Mouse (Mus musculus): ENCODE results near the gene Snip1. TPM values are rescaled to one million over a fixed set of nuclear protein-coding genes. Genes with fewer than 3 reads are reported as not detected.
A peak's percentile ranks its signal among the peaks of the same experiment; 100 is the strongest.

The Snip1 gene
- total RNA-seq (2021): 10 to 100 TPM; 16.2 to 16.5 TPM

- peak; percentile 92 to 94 for DNase-seq
Observed at GRCm38 (mm10) chr4:125066490-125067370, at the start of gene Snip1. Gene Snip1 (plus strand): TSS chr4:125066672.

GRCm38 (mm10) chr4:125017431-125017830 lies 49.0 kb upstream of the Snip1 start:
- DNase-seq: no peak

DNA sequence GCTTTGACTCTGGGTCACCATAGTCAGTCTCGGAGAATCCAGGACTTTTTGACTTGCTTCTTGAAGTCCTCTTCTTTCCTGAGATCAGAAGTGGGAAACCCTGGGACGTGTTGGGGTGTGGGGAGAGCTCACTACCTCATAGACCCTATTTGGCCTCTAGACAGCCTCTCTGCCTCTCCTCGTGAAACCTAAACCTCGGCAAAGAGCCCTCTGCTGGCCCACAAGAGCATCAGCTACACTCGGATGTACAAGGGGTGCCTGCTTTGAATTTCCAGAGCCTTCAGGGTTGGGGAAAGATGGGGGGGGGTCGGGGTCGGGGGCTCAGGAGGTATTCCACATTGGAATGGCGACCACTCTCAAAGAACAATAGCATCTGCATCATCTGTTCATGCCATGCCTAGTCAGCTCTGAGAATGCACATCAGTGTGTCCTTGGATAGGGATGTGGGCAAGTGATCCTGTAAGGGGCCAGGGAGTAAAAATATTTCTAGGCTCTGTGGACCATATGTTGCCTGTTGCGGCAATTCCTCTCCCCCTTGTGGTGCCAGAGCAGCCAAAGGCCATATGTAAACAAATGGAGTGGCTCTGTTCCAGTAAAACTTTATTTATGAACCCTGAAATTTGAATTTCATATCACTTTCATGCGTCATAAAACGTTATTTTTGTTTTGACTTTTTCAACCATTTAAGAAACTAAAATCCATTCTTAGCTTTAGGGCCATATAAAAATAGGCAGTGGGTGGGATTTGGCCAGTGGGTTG lies 45.5 kb upstream of the Snip1 start:
- DNase-seq: no peak

DNA sequence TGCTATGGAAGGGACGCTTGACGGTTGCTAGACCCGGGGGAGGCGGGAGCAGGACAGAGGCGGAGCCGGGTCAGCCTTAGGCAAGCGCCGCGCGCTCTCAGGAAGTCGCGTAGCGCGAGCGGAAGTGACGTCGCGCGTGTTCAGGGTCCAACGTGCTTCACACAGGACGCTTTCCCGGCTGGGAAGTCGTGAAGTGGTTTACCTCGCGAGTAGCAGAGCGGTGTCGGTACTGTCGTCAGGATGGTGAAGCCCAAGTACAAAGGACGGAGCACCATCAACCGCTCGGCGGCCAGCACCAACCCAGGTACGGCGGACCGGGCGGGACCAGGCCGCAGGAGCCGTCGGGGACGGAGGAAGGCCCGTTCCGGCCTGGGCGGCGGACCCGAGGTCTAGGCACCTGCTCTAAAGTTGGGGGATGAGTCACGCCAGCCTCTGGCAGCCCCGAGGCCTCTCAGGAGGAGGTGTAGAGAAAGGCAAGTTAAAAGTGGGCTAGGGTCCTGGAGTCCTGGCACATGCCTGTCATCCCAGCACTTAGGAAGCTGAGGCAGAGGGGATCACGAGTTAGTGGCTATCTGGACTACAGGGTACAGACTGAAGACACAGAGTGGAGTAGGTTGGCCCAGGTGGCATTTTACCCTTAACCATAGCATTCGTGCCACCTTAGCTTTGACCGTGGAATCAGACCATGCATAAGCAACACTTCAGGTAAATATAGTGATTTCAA lies 36.4 kb upstream of the Snip1 start:
- peak; percentile 88 to 90 for DNase-seq

- DNase-seq: no peak
Observed at GRCm38 (mm10) chr4:125034341-125034740, 32.1 kb upstream of the Snip1 start.

DNA sequence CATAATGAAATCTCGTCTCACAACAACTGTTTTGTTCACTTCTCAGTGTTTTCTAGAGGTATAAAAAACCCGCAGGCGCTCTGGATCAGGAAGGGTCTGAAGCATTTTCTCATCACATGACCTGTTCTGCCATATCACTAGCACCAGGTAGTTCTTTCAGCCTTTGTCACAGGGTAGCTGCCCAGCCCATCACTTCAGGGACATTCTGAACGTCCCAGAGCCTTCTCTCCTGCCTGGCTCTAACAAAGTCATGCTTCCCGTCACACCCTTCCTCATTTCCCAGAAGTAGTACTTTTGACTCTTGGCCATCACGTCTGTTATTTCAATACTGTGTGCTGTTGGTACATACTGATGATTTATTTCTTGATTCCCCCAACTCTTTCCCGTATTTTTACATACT lies 22.0 kb upstream of the Snip1 start:
- no peak for DNase-seq

- DNase-seq: no peak
Observed at GRCm38 (mm10) chr4:125055385-125055784, 11.1 kb upstream of the Snip1 start.

- DNase-seq: no peak
Observed at GRCm38 (mm10) chr4:125056476-125056875, 10.0 kb upstream of the Snip1 start.

DNA sequence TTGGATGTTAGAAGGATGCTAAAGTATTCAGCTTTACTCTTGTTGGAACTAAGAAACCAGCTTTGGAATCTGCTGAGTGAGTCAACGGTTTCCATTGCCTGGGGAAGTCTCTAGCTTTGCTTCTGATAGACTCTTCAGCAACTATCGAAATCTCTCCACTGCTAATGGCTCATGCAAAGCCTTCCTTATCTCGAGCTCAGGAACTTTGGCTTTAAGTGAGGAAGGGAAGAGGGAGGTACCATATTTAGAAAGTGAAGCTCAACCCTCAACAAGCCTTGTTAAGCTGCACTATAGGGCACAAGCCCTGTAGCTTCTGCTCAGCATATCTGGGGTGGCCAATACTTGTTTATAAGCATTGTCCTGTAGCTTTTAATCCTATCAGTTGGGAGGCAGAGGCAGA lies 9.2 kb upstream of the Snip1 start:
- DNase-seq: no peak

- no peak for DNase-seq
Observed at GRCm38 (mm10) chr4:125058033-125058432, 8.4 kb upstream of the Snip1 start.

DNA sequence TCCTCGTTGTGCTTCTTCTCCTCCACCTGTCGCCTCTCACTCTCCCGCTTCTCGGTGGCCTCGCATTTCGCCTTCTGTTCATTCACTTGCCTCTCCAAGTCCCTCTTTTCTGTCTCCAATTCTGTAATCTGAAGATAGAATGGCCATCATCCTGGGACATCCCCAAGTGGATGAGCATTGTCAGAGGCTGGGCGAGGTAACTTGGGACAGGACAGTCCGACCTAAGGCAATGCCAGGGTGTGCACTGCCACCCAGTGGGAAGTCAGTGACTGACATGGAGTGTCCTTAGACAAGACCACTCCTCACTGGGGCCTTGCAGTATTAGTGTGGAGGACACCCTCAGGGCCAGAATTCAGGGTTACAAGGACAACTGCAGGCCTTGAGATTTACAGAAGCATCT lies 7.4 kb upstream of the Snip1 start:
- DNase-seq: peak; percentile 48 to 58

- no peak for DNase-seq
Observed at GRCm38 (mm10) chr4:125063829-125064228, 2.6 kb upstream of the Snip1 start.

- DNase-seq: peak in 1 of 2 experiments; percentile 35
Observed at GRCm38 (mm10) chr4:125065517-125066307, 760 bp upstream of the Snip1 start, which contains the start of gene Dnali1. Gene Dnali1 (minus strand): TSS chr4:125065703.

DNA sequence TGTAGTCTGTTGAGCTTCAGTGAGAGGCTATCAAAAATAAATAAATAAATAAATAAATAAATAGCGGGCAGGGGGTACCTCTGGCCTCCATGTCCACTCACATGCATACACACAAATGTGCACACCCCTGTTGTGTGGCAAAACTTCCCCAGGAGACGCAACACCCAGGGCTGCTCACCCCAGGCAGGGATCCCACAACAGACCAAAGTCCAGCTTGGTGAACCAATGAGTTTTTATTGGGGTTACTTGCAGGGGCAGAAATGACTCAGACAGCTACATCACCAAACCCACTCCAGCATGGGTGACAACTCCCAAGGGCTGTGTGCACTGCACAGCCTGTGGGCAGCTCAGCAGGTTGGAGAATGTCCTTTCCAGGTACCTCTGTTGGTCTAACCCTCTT lies 11.2 kb downstream of the Snip1 start:
- no peak for DNase-seq

GRCm38 (mm10) chr4:125078698-125079097 lies 12.2 kb downstream of the Snip1 start:
- DNase-seq: no peak

- DNase-seq: peak; percentile 90 to 93
Observed at GRCm38 (mm10) chr4:125084403-125085345, 18.2 kb downstream of the Snip1 start, which contains the start of gene Meaf6. Gene Meaf6 (plus strand): TSS chr4:125085134.

DNA sequence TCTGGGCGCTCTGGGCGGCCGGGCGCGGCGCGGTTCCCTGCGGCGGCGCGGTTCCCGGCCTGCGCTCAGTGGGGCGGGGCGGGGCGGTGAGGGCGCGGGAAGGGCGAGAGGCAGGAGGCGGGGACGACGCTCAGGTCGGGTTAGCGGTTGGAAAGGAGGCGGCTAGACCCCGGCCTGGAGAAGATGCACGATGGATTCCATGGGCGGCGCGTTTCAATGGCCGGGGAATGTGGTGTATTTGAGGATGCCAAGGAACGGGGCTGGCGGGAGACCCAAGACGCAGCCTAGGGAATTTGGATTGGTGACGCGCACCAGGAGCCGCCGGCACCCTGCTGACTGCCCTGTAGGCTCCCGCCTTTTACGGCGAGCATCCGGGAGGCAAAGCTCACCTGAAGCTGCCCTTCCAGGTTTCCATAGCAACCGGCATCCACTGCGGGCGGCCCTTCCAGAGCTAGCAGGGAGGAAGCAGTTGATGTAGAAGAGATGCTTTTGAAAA lies 18.9 kb downstream of the Snip1 start:
- peak in 1 of 2 experiments; percentile 61 for DNase-seq

DNA sequence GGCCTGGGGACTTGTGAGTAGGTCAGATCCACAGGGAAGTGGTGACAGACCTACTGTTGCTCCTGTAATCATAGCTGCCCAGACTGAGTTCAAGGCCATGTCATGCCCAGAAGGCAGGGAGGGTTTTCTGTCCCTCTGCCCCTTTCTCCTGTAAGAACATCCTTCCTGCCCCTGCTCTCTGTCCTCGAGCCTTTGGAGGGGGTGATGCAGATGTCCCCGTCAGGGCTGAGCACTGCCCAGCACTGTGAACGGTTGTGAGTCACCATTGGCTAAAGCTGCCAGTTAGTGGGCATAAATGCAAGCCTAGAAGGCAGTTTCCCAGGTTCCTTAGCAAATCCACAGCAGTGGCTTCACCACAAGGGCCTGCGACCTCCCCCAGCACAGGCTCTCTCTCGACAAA lies 26.6 kb downstream of the Snip1 start:
- no peak for DNase-seq

GRCm38 (mm10) chr4:125096066-125096465 lies 29.6 kb downstream of the Snip1 start:
- no peak for DNase-seq

DNA sequence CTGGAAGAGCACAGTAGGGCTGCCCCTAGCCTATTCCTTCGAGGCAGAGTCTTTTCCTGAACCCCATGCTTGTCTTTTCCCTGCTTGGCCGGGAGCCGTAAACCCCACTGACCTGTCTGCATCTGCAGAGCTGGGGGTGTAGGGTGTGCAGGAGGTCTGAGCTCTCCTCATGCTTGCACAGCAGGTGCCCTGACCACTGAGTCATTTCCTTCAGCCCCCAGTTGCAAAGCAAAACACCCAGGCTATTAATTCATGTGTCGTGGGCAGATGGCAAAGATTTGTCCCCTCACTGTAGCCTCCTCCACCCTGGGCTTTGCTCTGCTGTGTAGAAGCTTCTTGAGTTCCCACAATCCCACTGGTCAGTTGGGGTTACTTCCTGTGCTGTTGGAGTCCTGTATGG lies 30.9 kb downstream of the Snip1 start:
- no peak for DNase-seq

All from layer of hippocampus, postnatal 36 days (tissue).